Mouse (Mus musculus) forebrain, embryonic 16.5 days (tissue): ENCODE measurements around the gene Hoxa10. TPM values are rescaled to one million over a fixed set of nuclear protein-coding genes. Genes with fewer than 3 reads are reported as not detected.
A peak's percentile ranks its signal among the peaks of the same experiment; 100 is the strongest.

Source experiments
- ATAC-seq: fragments of 200-750 bp; cut with Nextera tagmentation; 2 replicates; pipeline ENCODE4 v1.8.0; 2017; ENCODE audit warnings: mild to moderate bottlenecking, moderate library complexity
- H3K27ac ChIP-seq: fragments of 300-500 bp; sonication (generic); 2 replicates; pipeline ENCODE4 v1.5.1; 2014; ENCODE audit warnings: low read length, control low read depth
- H3K27me3 ChIP-seq: fragments of 300-500 bp; sonication (generic); replicated peaks from 2 replicates; pipeline ENCODE4 v1.6.1; 2014; ENCODE audit warnings: low read length; ENCODE audit not compliant: control insufficient read depth, insufficient read depth
- H3K36me3 ChIP-seq: fragments of 300-500 bp; sonication (generic); 2 replicates; pipeline ENCODE4 v1.6.1; 2014; ENCODE audit not compliant: control insufficient read depth, insufficient read depth
- H3K4me1 ChIP-seq: fragments of 300-500 bp; sonication (generic); replicated peaks from 2 replicates; pipeline ENCODE4 v1.6.1; 2014; ENCODE audit warnings: low read length; ENCODE audit not compliant: control insufficient read depth, insufficient read depth
- H3K4me2 ChIP-seq: fragments of 300-500 bp; sonication (generic); 2 replicates; pipeline ENCODE4 v1.6.1; 2014; ENCODE audit warnings: mild to moderate bottlenecking, low read length, control low read depth
- H3K4me3 ChIP-seq: fragments of 300-500 bp; sonication (generic); replicated peaks from 2 replicates; pipeline ENCODE4 v1.5.1; 2014; ENCODE audit warnings: mild to moderate bottlenecking, low read length, control low read depth
- H3K9ac ChIP-seq: fragments of 300-500 bp; sonication (generic); replicated peaks from 2 replicates; pipeline ENCODE4 v1.6.1; 2014; ENCODE audit warnings: low read depth, low read length, control low read depth
- H3K9me3 ChIP-seq: fragments of 300-500 bp; sonication (generic); 2 replicates; pipeline ENCODE4 v1.6.1; 2016; ENCODE audit warnings: low read length; ENCODE audit not compliant: control insufficient read depth
- WGBS: fragments of 180-500 bp; shearing (Covaris S2); extraction: QIAGEN DNeasy Blood & Tissue Kit; methylation state at CpG from one replicate; pipeline ENCODE4 v1.1.7; 2014; 5-methylcytosine and 5-hydroxymethylcytosine counted together
- microRNA counts: library from miRNA; unstranded; fragments of <30 nt; microRNA quantifications from one replicate; lab custom pipeline; 2016
- microRNA-seq: library from miRNA; unstranded; fragments of <30 nt; microRNA quantifications from one replicate; pipeline ENCODE4, GENCODE M21; 2017
- polyA plus RNA-seq: library from polyadenylated mRNA; unstranded; fragments of >200 nt; fragmentation: Nextera tagmentation; extraction: Ambion mirVana; gene quantifications from 2 replicates; pipeline ENCODE4 v1.2.1, GENCODE M21; 2015

Gene Hoxa10
- polyA plus RNA-seq, 1 experiment from 2014 or later: not detected

DNA sequence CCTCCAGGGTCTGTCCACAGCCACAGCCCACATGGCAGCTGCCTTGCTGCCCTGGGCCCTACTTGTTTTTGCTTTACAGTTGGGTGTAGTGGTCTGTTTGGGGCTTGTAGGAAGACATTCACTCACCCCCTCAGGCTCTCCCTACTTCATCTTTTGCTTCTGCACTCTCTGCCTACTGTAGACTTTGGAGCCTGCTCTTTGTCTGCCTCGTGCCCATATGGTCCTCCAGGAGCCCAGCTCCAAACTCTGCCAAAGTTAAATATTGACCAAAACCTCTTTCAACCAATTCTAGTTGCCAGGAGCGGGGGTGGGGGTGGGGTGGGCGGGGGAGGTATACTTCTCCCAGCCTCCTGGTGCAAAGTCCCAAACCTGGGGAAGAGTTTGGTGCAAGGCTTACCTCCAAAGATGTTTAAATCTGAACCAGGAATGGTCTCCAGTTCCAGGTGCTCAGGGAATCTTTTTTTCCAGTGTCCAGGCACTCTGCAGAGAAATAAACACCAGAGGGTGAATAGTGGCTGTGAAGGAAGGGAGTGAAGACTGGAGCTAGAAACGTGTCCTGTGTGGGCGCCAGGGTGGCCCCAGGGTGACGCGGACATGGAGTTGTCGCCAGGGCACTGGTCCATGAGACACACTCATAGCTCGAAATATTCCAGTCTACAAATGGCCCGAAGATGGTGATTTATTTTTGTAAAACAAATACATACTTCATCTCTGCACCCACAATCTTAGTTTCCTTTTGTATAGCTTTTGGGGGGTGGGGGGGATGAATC, 57.2 kb downstream of the Hoxa10 start:
- no peaks in the 10 kb centered on the region for H3K36me3 ChIP-seq
- no peak overlapping the region for H3K4me2 ChIP-seq
- no peaks in the 10 kb centered on the region; the same call in 1 of the 2 replicates for H3K9me3 ChIP-seq
- H3K9ac ChIP-seq: no peak overlapping the region
- no peaks in the 10 kb centered on the region for H3K4me1 ChIP-seq
- no peak overlapping the region for H3K27ac ChIP-seq
- WGBS: 9% methylated on average over 10 of the region's 10 CpGs
- no peak overlapping the region for H3K4me3 ChIP-seq
- no peak for ATAC-seq
- peaks cover 98% of the 10 kb centered on the region for H3K27me3 ChIP-seq

DNA sequence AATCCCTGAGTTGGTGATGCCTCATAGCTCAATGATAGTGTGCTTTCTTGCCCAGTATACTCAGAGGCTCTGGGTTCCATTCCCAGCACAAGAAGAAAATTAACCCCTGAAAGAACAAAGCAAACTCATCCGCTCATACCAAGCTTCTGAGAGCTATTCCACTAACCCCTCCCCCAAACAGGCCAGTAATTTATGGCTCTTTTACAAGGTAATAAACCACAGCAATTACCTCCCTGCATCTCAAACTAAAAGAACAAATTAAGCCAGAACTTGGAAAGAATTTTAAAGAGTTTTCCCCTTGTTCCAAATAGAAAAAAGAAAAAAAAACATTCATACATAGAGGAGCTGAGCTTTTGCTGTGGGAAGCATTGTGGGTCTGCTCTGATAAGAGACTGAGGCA, 57.9 kb downstream of the Hoxa10 start:
- peaks cover 95% of the 10 kb centered on the region for H3K27me3 ChIP-seq
- no peak overlapping the region for H3K27ac ChIP-seq
- H3K9me3 ChIP-seq: no peaks in the 10 kb centered on the region; the same call in 1 of the 2 replicates
- no peak for ATAC-seq
- H3K4me2 ChIP-seq: no peak overlapping the region
- H3K4me3 ChIP-seq: no peak overlapping the region
- no peaks in the 10 kb centered on the region for H3K36me3 ChIP-seq
- no peak overlapping the region for H3K9ac ChIP-seq
- 0% methylated on average over 1 of the region's 1 CpGs for WGBS
- no peaks in the 10 kb centered on the region for H3K4me1 ChIP-seq

DNA sequence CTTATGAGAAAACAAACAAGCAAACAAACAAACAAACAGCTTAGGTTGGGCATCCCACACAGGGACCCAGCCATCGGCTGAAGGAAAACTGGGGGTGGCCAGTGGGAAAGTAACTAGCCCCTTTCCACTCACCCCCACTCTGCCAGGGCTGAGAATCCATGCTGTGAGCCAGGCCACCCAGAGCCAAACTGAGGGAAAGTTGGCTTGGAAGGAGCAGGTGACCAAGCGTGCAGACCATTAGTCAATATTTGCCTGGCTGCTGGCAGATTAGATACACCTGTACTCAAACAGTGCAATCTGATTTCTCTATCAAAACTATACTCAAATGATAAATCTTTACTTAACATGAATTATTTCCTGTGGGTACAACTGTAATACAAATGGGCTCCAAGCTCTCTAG, 58.6 kb downstream of the Hoxa10 start:
- Histone ChIP-seq H3K4me1 (no peaks in the 10 kb centered on the region), H3K9me3 (no peaks in the 10 kb centered on the region; the same call in 1 of the 2 replicates), H3K4me2 (no peak overlapping the region), H3K36me3 (no peaks in the 10 kb centered on the region), H3K27me3 (peaks cover 94% of the 10 kb centered on the region), H3K27ac (no peak overlapping the region), H3K4me3 (no peak overlapping the region), H3K9ac (no peak overlapping the region)
- no peak for ATAC-seq
- WGBS: 10% methylated on average over 2 of the region's 2 CpGs

MicroRNAs encoded within 50 kb of the gene (microRNA counts, 519-probe panel; counts per million panel counts)
- 326 counts per million, percentile 0 among the panel's probes with 10 or more counts for microRNA mmu-miR-196b (lab: Ali Mortazavi, UCI)

Small RNA genes within 50 kb of the gene (microRNA-seq; reads per million reads assigned to microRNA genes)
- gene Mir196b: 43.4 reads per million, percentile 42 among the genes with 10 or more reads in this experiment

Other genes starting within 250 kb of the Hoxa10 start
- 5.5 and 7.0 TPM in 2 replicates for gene Skap2, start 228.3 kb downstream of the Hoxa10 start, polyA plus RNA-seq
- not detected in 2 replicates for gene Hoxa1, start 82.5 kb downstream of the Hoxa10 start, polyA plus RNA-seq
- not detected in 2 replicates for gene Hoxa2, start 76.0 kb downstream of the Hoxa10 start, polyA plus RNA-seq
- not detected in 2 replicates for gene 5730596B20Rik, start 63.4 kb downstream of the Hoxa10 start, polyA plus RNA-seq
- not detected in 2 replicates for gene Hoxa4, start 49.1 kb downstream of the Hoxa10 start, polyA plus RNA-seq
- not detected in 2 replicates for gene Hoxa5, start 36.3 kb downstream of the Hoxa10 start, polyA plus RNA-seq
- gene Hoxa6, start 32.1 kb downstream of the Hoxa10 start, polyA plus RNA-seq: not detected in 2 replicates
- not detected in 2 replicates for gene Hoxa3, start 27.5 kb downstream of the Hoxa10 start, polyA plus RNA-seq
- not detected in 2 replicates for gene Gm28308, start 27.5 kb downstream of the Hoxa10 start, polyA plus RNA-seq
- gene Hoxa7, start 19.0 kb downstream of the Hoxa10 start, polyA plus RNA-seq: not detected in 2 replicates
- gene Hoxa9, start 9.8 kb downstream of the Hoxa10 start, polyA plus RNA-seq: 0.30 TPM in 1 of 2 replicates, not detected in the other
- 0.14 TPM in 1 of 2 replicates, not detected in the other for gene Hoxa11, start 5.0 kb upstream of the Hoxa10 start, polyA plus RNA-seq
- not detected in 2 replicates for gene Hoxa13, start 20.0 kb upstream of the Hoxa10 start, polyA plus RNA-seq
- gene Evx1, start 72.6 kb upstream of the Hoxa10 start, polyA plus RNA-seq: 0.19 TPM in 1 of 2 replicates, not detected in the other